Mouse (Mus musculus) embryo, embryonic 10.5 days (tissue): ENCODE measurements around the gene Nans.

Source experiments
- DNase-seq: peaks from one replicate; pipeline ENCODE4 v3.0.0-alpha.2; 2015; ENCODE audit warnings: low spot score

Gene Nans

GRCm38 (mm10) chr4:46489028-46489925, at the start of gene Nans:
Nans (plus strand) TSS chr4:46489248.
- peak; percentile 96 for DNase-seq

- DNase-seq = no peak
Measured at GRCm38 (mm10) chr4:46442501-46442900, 46.5 kb upstream of the Nans start.

- no peak for DNase-seq
Measured at GRCm38 (mm10) chr4:46445237-46445945, 43.7 kb upstream of the Nans start.

- no peak for DNase-seq
Measured at GRCm38 (mm10) chr4:46447461-46447860, 41.6 kb upstream of the Nans start.

GRCm38 (mm10) chr4:46448886-46449285, 40.2 kb upstream of the Nans start:
- peak; percentile 29 for DNase-seq

GRCm38 (mm10) chr4:46450020-46450518, 39.0 kb upstream of the Nans start:
- no peak for DNase-seq

- DNase-seq = peak; percentile 95
Measured at GRCm38 (mm10) chr4:46450519-46451131, 38.4 kb upstream of the Nans start, which contains the start of gene Anp32b. Anp32b (plus strand) TSS chr4:46450902.

- DNase-seq = peak; percentile 55
Measured at GRCm38 (mm10) chr4:46451240-46451757, 37.7 kb upstream of the Nans start.

- peak; percentile 71 for DNase-seq
Measured at GRCm38 (mm10) chr4:46451758-46452480, 37.1 kb upstream of the Nans start.

GRCm38 (mm10) chr4:46452481-46452850, 36.6 kb upstream of the Nans start:
- DNase-seq = peak; percentile 84

GRCm38 (mm10) chr4:46452855-46453719, 36.0 kb upstream of the Nans start:
- no peak for DNase-seq

- no peak for DNase-seq
Measured at GRCm38 (mm10) chr4:46454097-46454864, 34.8 kb upstream of the Nans start.

GRCm38 (mm10) chr4:46456762-46457161, 32.3 kb upstream of the Nans start:
- no peak for DNase-seq

- DNase-seq = no peak
Measured at GRCm38 (mm10) chr4:46457186-46457585, 31.9 kb upstream of the Nans start.

GRCm38 (mm10) chr4:46458411-46458810, 30.6 kb upstream of the Nans start:
- DNase-seq = no peak

GRCm38 (mm10) chr4:46463130-46463830, 25.8 kb upstream of the Nans start:
- peak; percentile 51 for DNase-seq

GRCm38 (mm10) chr4:46465740-46466139, 23.3 kb upstream of the Nans start:
- no peak for DNase-seq

GRCm38 (mm10) chr4:46475101-46475500, 13.9 kb upstream of the Nans start:
- no peak for DNase-seq

GRCm38 (mm10) chr4:46479081-46479480, 10.0 kb upstream of the Nans start:
- no peak for DNase-seq
